Mouse (Mus musculus) olfactory bulb, adult 2 months (tissue): ENCODE data around the gene Rab35.
A peak's percentile ranks its signal among the peaks of the same experiment; 100 is the strongest.

Source experiments
- CTCF ChIP-seq: fragments of 200-500 bp; IDR thresholded peaks from 2 replicates; pipeline ENCODE4 v1.5.1; 2012; ENCODE audit warnings: low read depth, mild to moderate bottlenecking, low read length, moderate library complexity; ENCODE audit not compliant: insufficient read depth
- POLR2A ChIP-seq: fragments of 200-500 bp; IDR thresholded peaks from 2 replicates; pipeline ENCODE4 v1.6.1; 2012; ENCODE audit warnings: mild to moderate bottlenecking, low read depth, low read length, moderate library complexity; ENCODE audit not compliant: insufficient read depth

DNA sequence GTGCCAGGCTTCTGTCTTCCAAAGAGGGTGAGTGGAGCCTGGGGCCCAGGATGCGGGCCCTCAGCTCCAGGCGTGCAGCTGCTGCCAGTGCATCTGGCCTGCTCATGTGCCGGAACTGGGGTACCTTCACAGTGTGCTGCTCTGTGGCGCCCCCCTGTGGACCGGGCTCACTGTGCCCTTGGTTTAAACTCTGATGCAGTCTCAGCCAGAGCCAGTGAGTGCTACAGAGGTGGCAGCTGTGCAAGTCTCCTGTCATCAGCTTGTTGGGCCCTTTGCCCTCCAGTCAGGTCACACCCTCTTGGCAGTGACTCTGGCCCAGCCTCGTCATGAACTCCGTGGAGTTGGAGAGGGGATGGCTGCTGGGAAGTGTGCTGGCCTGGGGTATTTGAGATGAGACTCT lies 16.8 kb upstream of the Rab35 start:
- peak; percentile 22; the same call in 1 of the 2 replicates for TF ChIP-seq CTCF
- no peak for TF ChIP-seq POLR2A
